Mouse (Mus musculus) kidney, embryonic 16.5 days (tissue): ENCODE measurements at regions not wholly inside any gene's neighbourhood (a gene's known extent, or its start where the extent isn't known, plus 50 kb on each side); places are given as distances from the start of the nearest gene placed in this dataset.

Experiments
- ATAC-seq: fragments of 200-750 bp; cut with Nextera tagmentation; 2 replicates; pipeline ENCODE4 v1.8.0; 2017; ENCODE audit warnings: moderate TSS enrichment; ENCODE audit not compliant: low FRiP score, low TSS enrichment
- H3K27ac ChIP-seq: fragments of 300-500 bp; sonication (generic); 2 replicates; pipeline ENCODE4 v1.5.1; 2014; ENCODE audit warnings: low read length
- H3K27me3 ChIP-seq: fragments of 300-500 bp; sonication (generic); 2 replicates; pipeline ENCODE4 v1.6.1; 2014; ENCODE audit warnings: low read length, control low read depth, mixed read lengths; ENCODE audit not compliant: insufficient read depth
- H3K36me3 ChIP-seq: fragments of 300-500 bp; sonication (generic); 2 replicates; pipeline ENCODE4 v1.6.1; 2014; ENCODE audit warnings: low read length, control low read depth, mixed read lengths; ENCODE audit not compliant: insufficient read depth
- H3K4me1 ChIP-seq: fragments of 300-500 bp; sonication (generic); 2 replicates; pipeline ENCODE4 v1.6.1; 2014; ENCODE audit warnings: low read length, control low read depth, mixed read lengths; ENCODE audit not compliant: insufficient read depth
- H3K4me2 ChIP-seq: fragments of 300-500 bp; sonication (generic); replicated peaks from 2 replicates; pipeline ENCODE4 v1.6.1; 2014; ENCODE audit warnings: low read depth, low read length
- H3K4me3 ChIP-seq: fragments of 300-500 bp; sonication (generic); 2 replicates; pipeline ENCODE4 v1.5.1; 2014; ENCODE audit warnings: mild to moderate bottlenecking, low read length
- H3K9ac ChIP-seq: fragments of 300-500 bp; sonication (generic); replicated peaks from 2 replicates; pipeline ENCODE4 v1.6.1; 2014; ENCODE audit warnings: low read length
- H3K9me3 ChIP-seq: fragments of 300-500 bp; sonication (generic); 2 replicates; pipeline ENCODE4 v1.6.1; 2016; ENCODE audit warnings: low read length, control low read depth
- WGBS: fragments of 180-500 bp; shearing (Covaris S2); extraction: QIAGEN DNeasy Blood & Tissue Kit; methylation state at CpG from one replicate; pipeline ENCODE4 v1.1.7; 2014; 5-methylcytosine and 5-hydroxymethylcytosine counted together

DNA sequence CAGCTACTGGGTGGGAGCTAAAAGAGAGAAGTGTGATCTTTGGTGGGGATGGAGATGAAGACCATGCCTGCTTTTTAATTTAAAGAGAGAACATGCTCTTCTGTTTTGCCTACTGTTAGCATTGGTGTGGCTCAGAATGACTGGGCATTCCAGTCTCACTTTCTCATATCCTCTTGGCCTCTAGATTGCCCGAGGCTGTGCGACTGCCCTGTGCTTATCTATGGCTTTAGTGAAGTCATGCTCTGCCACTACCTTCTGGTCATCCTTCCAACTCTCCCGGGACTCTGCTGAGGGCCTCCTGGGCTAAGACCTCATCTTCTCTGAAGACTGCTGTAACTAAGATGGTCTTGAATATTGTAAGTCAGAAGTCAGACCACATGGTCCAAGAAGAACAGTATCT lies 147.5 kb upstream of the Dusp10 start:
- Histone ChIP-seq H3K4me3 (no peak overlapping the region), H3K27me3 (no peaks in the 10 kb centered on the region), H3K36me3 (no peaks in the 10 kb centered on the region), H3K9me3 (no peaks in the 10 kb centered on the region), H3K4me2 (no peak overlapping the region), H3K27ac (no peak overlapping the region), H3K9ac (no peak overlapping the region), H3K4me1 (no peaks in the 10 kb centered on the region)
- 83% methylated on average over 3 of the region's 3 CpGs for WGBS
- ATAC-seq = no peak

DNA sequence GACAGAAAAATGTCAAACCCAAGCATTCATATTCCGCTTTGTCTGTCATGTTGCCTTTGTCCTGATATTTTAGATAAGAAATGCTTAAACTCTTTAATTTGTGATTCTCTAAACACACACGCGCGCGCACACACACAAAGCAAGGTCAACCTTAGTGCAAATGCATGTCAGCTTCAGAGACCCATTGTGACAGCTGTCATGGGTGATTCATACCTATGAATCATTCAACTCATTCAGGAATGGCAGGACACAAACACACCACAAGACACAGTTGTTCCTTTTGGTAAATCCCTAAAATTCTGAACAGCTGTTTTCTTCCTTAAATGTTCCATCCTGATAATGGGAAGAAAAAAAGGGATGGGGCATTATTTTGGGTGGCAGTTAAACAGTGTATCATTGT lies 144.1 kb upstream of the Dusp10 start:
- no peak overlapping the region for H3K27ac ChIP-seq
- no peak overlapping the region for H3K9ac ChIP-seq
- no peak overlapping the region for H3K4me3 ChIP-seq
- no peak for ATAC-seq
- no peak overlapping the region for H3K4me2 ChIP-seq
- WGBS = 94% methylated on average over 5 of the region's 5 CpGs
- H3K27me3 ChIP-seq = no peaks in the 10 kb centered on the region
- H3K4me1 ChIP-seq = no peaks in the 10 kb centered on the region
- no peaks in the 10 kb centered on the region for H3K9me3 ChIP-seq
- H3K36me3 ChIP-seq = no peaks in the 10 kb centered on the region

DNA sequence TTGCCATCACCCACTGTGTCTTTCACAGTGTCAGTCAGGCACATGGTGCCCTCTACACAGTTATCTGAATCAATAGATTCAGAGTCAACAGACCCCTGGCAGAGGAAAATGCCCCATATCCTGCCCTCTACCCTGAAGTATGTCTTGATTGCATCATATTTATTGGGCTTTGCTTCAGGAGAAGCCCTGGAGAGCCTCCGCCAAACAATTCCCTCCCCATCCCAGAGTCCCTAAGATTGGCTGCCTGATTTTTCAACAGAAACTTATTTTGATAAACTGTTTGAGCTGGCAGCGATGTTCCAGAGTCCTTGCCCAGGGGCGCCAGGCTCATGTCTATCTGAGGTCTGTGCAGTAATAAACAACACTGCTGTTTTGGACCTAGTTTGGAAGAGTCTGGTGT lies 117.2 kb upstream of the Dusp10 start:
- H3K9ac ChIP-seq = no peak overlapping the region
- H3K36me3 ChIP-seq = no peaks in the 10 kb centered on the region
- H3K9me3 ChIP-seq = peaks cover 2% of the 10 kb centered on the region; the same call in 1 of the 2 replicates
- H3K4me1 ChIP-seq = no peaks in the 10 kb centered on the region
- 95% methylated on average over 3 of the region's 3 CpGs for WGBS
- H3K4me3 ChIP-seq = no peak overlapping the region
- ATAC-seq = no peak
- H3K27ac ChIP-seq = no peak overlapping the region
- H3K27me3 ChIP-seq = no peaks in the 10 kb centered on the region
- H3K4me2 ChIP-seq = no peak overlapping the region

DNA sequence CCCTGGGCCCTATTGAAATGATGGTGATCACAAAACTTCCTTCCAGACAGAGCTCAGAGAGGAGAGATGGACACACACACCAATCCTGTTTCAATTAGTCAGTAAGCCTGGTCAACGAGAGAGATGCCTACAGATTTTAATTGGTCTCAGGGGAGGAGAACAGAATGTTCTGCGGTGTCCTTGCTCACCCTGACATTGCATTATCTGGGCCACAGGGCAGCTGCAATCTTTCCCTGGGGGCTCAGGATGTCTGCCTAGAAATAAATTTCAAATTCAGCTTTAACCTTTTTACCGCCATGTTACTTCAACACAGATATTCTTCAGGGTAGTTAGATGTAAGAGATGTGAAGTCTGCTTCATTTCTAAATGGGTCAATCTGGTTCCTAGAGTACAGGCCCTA lies 115.0 kb upstream of the Dusp10 start:
- Histone ChIP-seq H3K9ac (no peak overlapping the region), H3K4me3 (no peak overlapping the region), H3K36me3 (no peaks in the 10 kb centered on the region), H3K9me3 (peaks cover 2% of the 10 kb centered on the region; the same call in 1 of the 2 replicates), H3K27me3 (no peaks in the 10 kb centered on the region), H3K27ac (no peak overlapping the region), H3K4me1 (no peaks in the 10 kb centered on the region), H3K4me2 (no peak overlapping the region)
- WGBS = 79% methylated on average over 3 of the region's 3 CpGs
- ATAC-seq = no peak

DNA sequence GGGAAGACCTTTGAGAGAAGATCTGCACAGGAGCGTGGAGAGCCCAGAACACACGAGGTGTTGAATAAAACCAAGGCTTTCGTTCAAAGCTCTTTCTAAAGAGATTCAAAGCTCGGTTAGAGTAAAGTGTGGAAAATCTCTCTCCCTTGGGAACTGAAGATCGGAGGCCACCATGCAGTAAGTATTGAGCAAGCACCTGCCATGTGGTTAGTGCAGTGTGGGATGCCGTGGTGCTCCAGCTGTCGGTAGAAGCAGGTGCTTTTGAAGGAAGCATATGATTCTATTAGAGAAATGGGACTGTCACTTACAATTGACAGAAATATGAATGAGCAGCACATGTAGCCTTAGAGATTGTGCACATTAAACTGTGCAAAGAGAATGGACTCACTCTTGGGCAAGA lies 108.5 kb upstream of the Dusp10 start:
- WGBS = 90% methylated on average over 7 of the region's 7 CpGs

DNA sequence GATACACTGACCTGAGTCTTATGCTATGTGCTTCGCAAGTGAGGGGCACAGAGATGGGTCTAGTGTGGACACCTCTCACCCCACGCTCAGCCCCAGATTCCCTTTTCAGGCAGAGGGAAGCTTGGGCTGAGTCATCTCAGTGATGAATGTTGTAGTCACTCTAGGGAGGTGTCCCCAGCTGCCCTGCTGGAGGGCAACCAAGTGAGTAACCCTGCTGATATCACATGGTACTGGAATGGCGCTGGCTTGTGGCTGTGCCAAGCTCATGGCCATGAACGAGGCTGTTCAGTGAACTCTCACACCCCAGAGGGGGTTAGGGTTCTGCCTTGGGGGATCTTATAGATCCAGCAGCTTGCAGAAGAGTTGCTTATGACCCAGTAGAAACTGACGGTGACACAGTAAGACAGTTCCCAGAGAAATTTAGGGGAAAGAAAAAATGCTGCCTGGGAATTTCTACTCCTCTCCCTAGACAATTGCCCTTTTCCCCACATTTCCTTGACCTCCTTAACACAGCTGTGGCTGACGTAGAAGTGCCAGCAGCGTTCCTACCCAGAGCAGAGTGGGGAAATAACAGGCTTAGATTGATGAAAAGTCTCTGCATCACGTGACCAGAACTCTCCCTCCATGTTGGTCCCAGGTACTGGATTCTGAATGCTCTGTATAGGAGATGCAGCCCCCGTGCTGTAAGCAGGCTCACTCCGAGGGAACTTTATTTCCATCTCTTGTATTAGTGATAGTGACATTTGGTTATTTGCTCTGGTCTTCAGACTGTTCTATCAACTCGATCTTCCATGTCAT lies 107.6 kb upstream of the Dusp10 start:
- Histone ChIP-seq H3K27ac (no peak overlapping the region), H3K9me3 (no peaks in the 10 kb centered on the region), H3K4me1 (no peaks in the 10 kb centered on the region), H3K36me3 (no peaks in the 10 kb centered on the region), H3K9ac (no peak overlapping the region), H3K27me3 (no peaks in the 10 kb centered on the region), H3K4me3 (no peak overlapping the region), H3K4me2 (no peak overlapping the region)
- no peak for ATAC-seq
- WGBS = 76% methylated on average over 11 of the region's 11 CpGs

More for the DNA sequence above, 108.5 kb upstream of the Dusp10 start:
- Histone ChIP-seq H3K27ac (no peak overlapping the region), H3K9me3 (no peaks in the 10 kb centered on the region), H3K4me3 (no peak overlapping the region), H3K36me3 (no peaks in the 10 kb centered on the region), H3K4me1 (no peaks in the 10 kb centered on the region), H3K27me3 (no peaks in the 10 kb centered on the region), H3K9ac (no peak overlapping the region), H3K4me2 (no peak overlapping the region)
- no peak for ATAC-seq

DNA sequence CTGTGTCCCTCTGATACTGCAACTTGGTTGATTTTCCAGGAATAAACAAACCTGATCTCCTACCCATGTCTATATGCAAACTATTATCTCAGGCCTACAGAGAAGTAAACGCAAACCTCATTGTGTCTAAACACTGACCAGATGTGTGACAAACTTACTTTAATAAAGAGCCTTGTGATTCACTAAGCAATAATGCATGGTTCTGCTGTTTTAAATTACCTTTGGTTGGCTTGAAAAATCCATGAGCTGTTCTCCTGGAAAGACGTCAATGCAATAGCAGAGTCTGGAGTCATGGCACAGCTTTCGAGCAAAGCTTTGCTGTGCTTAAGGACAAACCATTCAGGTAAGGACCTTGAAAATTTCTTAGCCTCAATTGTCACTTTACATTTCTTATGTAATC lies 95.4 kb upstream of the Dusp10 start:
- no peak overlapping the region for H3K4me2 ChIP-seq
- no peak for ATAC-seq
- no peak overlapping the region for H3K9ac ChIP-seq
- WGBS = 90% methylated on average over 3 of the region's 3 CpGs
- no peaks in the 10 kb centered on the region for H3K36me3 ChIP-seq
- no peaks in the 10 kb centered on the region for H3K4me1 ChIP-seq
- no peaks in the 10 kb centered on the region for H3K27me3 ChIP-seq
- no peak overlapping the region for H3K27ac ChIP-seq
- no peak overlapping the region for H3K4me3 ChIP-seq
- no peaks in the 10 kb centered on the region for H3K9me3 ChIP-seq

DNA sequence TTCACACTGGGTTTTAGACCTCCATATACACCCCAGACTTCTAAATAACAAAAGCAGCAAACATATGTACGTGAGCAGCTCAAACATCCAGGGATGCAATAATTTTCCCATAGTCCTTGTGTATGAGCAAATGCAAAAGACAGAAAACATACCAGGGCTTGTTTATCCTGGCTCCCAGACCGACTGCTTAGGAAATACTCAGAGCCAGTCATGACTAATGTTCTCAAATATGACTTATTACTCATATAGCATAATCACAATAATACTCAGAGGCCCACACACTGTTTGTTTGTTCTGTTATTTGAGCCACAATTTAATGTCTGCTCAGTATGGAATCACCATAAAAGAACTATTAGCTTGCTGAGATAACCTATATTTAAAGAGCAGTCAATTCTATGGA lies 91.8 kb upstream of the Dusp10 start:
- no peaks in the 10 kb centered on the region for H3K36me3 ChIP-seq
- no peak overlapping the region for H3K4me3 ChIP-seq
- no peaks in the 10 kb centered on the region for H3K9me3 ChIP-seq
- 58% methylated on average over 2 of the region's 2 CpGs for WGBS
- no peaks in the 10 kb centered on the region for H3K27me3 ChIP-seq
- no peak overlapping the region for H3K27ac ChIP-seq
- ATAC-seq = no peak
- H3K4me1 ChIP-seq = no peaks in the 10 kb centered on the region
- H3K9ac ChIP-seq = no peak overlapping the region
- no peak overlapping the region for H3K4me2 ChIP-seq

DNA sequence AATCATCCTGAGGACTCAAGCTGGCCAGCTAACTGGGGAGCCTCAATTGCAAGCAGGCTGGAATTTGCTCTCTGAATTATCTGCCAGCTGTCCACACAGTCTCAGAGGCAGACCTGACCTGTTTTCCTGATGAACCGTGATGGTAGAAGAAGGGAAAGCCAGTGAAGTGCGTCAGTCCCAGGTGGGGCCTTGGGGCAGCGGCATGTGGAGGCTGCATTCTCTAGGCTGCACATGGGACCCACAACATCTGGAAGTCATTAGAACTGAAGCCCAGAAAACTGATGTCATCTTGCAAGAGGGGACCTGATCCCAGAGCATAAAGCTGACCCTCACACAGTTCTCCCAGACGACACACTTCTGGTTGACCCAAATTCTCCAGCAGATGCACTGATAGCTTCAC lies 84.6 kb upstream of the Dusp10 start:
- no peak overlapping the region for H3K4me3 ChIP-seq
- 59% methylated on average over 4 of the region's 4 CpGs for WGBS
- H3K4me2 ChIP-seq = no peak overlapping the region
- H3K36me3 ChIP-seq = no peaks in the 10 kb centered on the region
- H3K9me3 ChIP-seq = no peaks in the 10 kb centered on the region
- H3K27ac ChIP-seq = no peak overlapping the region
- H3K9ac ChIP-seq = no peak overlapping the region
- H3K27me3 ChIP-seq = no peaks in the 10 kb centered on the region
- ATAC-seq = no peak
- no peaks in the 10 kb centered on the region for H3K4me1 ChIP-seq

DNA sequence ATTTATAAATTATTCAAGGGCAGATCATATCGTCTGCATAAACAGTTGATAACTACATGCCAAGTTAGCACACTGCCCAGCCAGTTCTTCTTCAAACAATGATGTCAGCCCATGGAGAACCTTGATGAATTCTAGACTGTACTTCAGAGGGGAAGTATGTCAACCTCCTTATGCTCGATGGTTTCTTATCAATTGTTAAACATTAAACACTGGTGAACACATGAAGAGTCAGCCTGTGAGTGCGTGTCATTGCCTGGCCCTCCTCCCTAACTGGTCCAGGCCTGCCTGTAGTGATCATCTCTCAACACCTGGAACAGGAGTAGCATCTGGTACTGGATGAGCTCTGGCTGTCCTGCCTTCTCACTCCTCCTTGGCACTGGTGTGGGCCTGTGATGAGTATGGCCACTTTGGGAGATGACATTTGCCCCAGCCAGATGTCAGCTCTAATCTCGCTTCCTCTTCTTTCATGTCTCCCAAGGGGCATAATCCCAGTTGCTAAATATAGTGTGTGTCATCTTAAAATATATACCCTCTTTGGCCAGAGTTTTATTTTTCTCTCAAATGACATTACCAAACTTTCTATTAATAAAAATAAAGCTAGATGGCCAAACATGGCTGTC lies 82.6 kb upstream of the Dusp10 start:
- Histone ChIP-seq H3K9ac (no peak overlapping the region), H3K27ac (no peak overlapping the region), H3K9me3 (no peaks in the 10 kb centered on the region), H3K4me1 (no peaks in the 10 kb centered on the region), H3K4me3 (no peak overlapping the region), H3K27me3 (no peaks in the 10 kb centered on the region), H3K36me3 (no peaks in the 10 kb centered on the region), H3K4me2 (no peak overlapping the region)
- WGBS = 78% methylated on average over 4 of the region's 4 CpGs
- ATAC-seq = no peak
